Mouse (Mus musculus): ENCODE measurements around the gene Eif2b2. TPM values are rescaled to one million over a fixed set of nuclear protein-coding genes. Genes with fewer than 3 reads are reported as not detected.

The Eif2b2 gene
- polyA plus RNA-seq, 1 experiment = not detected

DNA sequence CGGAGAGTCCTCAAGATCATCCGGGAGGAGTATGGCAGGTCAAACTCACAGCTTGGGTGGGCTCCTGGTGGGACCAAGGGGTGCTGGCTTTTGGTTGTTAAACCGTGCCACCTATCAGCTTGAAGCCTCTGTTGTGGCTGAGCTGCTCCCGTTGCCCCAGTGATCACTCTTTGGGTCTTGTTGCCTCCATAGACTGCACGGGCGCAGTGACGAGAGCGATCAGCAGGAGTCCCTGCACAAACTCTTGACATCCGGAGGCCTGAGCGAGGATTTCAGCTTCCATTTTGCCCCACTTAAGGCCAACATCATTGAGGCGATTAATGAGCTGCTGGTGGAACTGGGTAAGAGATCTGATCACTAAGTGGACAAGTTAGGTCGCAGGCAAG is 617 bp downstream of the Eif2b2 start:
- Histone ChIP-seq H3K27ac (ENCODE audit: insufficient read depth, low read depth, low read length) (no peak overlapping the region; the same call in 1 of the 2 replicates), H3K4me1 (ENCODE audit: control insufficient read depth, insufficient read depth, low read length) (peaks cover 6% of the 10 kb centered on the region), H3K4me3 (ENCODE audit: insufficient read depth, low read depth, low read length) (peak overlapping the region; percentile 94)
- WGBS = 2% methylated on average over 12 of the region's 12 CpGs
- no peak for TF ChIP-seq POLR2A (IDR thresholded peaks at IDR 0.05; ENCODE audit: insufficient read depth, low read depth, low read length)
- TF ChIP-seq CTCF (IDR thresholded peaks at IDR 0.05; ENCODE audit: insufficient read depth, low read depth, low read length) = no peak

GRCm38 (mm10) chr12:85227227-85227626 is 7.9 kb downstream of the Eif2b2 start:
- no peak for TF ChIP-seq POLR2A (IDR thresholded peaks at IDR 0.05; ENCODE audit: insufficient read depth, low read depth, low read length)
- TF ChIP-seq CTCF (IDR thresholded peaks at IDR 0.05; ENCODE audit: insufficient read depth, low read depth, low read length) = no peak
- 59% methylated on average over 7 of the region's 7 CpGs for WGBS
- Histone ChIP-seq H3K27ac (ENCODE audit: insufficient read depth, low read depth, low read length) (no peak overlapping the region), H3K4me1 (ENCODE audit: control insufficient read depth, insufficient read depth, low read length) (peaks cover 8% of the 10 kb centered on the region), H3K4me3 (ENCODE audit: insufficient read depth, low read depth, low read length) (no peak overlapping the region)

DNA sequence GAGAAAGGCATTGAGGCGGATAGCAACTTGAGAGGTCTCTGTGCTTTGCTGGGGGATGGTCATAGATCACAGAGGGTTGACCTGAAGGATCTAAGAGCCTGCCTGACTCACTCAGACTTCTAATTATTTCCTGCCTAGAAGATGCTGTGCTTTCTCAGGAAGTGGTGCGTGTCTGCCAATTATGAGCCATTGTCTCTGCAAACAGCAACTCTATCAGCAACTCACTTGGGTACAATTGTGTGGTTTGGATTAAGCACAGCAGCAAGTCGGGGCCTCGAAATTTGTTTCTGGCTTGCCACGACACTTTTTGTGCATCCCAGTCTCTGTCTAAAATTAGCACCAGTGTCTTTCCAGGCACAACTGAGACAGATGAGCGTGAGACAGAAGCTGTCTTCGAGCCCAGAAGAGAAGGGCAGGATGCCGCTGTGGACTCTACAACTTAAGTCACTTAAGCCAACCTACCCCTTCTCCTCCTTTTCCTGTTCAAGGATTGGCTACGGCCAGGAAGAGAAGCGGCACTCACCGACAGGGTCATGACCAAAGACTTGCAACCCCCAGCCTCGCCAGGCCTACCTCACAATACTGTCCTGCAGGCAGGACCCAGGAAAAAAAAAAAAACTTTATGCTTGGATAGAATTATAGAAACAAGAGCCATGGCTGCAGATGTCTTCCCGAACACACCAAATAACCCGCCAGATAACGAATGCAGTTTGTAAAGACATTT is 8.8 kb downstream of the Eif2b2 start:
- Histone ChIP-seq H3K4me1 (ENCODE audit: control insufficient read depth, insufficient read depth, low read length) (peaks cover 8% of the 10 kb centered on the region), H3K4me3 (ENCODE audit: insufficient read depth, low read depth, low read length) (no peak overlapping the region), H3K27ac (ENCODE audit: insufficient read depth, low read depth, low read length) (peak overlapping the region; percentile 14; the same call in 1 of the 2 replicates)
- 47% methylated on average over 15 of the region's 15 CpGs for WGBS
- TF ChIP-seq POLR2A (IDR thresholded peaks at IDR 0.05; ENCODE audit: insufficient read depth, low read depth, low read length) (no peak), CTCF (IDR thresholded peaks at IDR 0.05; ENCODE audit: insufficient read depth, low read depth, low read length) (no peak)

DNA sequence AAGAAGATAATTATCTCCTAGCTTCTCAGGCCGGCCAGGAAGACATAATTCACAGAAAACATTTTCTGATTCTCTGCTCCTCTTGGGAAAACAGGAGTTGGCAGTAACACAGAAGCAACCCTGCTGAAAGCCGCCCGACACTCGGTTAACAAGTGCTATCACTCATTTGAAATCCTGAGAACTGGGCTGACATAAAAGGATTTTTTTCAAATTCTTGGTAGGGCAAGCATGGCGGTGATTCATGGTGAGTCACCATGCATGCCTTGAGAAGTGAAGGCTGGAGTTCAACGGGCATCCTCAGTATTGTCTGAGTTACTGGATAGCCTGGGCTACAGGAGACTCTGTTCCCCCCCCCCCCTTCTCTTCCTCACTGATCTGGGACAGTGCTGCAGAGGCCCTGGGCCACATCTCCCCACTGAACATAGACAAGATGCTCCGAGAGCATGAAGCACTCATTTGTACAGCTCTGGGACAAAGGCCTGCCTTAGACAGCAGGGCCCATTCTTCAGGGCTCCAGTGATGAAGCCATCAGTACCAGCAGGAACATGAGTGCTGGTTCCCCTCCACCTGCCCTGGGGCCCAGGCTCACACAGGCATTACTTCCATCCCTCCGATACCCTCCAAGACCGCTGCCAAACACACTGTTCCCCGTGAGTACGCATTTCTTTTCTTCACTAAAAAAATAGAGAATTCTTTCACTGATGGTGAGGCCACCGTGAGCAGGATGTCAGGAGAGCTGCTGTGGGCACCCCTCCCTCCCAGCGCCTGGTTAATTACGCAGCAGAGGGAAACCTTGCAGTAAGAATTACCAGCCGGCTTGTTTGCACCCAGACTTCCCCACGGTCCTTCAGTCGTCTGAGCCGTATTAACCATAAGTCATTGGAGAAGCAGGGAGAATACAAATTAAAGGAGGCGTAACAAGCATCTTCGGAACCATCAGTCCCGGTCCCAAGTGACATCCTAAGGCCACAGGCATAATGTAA is 14.4 kb downstream of the Eif2b2 start:
- H3K4me1 ChIP-seq (ENCODE audit: control insufficient read depth, insufficient read depth, low read length) = no peaks in the 10 kb centered on the region
- no peak overlapping the region for H3K4me3 ChIP-seq (ENCODE audit: insufficient read depth, low read depth, low read length)
- no peak overlapping the region for H3K27ac ChIP-seq (ENCODE audit: insufficient read depth, low read depth, low read length)
- TF ChIP-seq CTCF (IDR thresholded peaks at IDR 0.05; ENCODE audit: insufficient read depth, low read depth, low read length) (no peak), POLR2A (IDR thresholded peaks at IDR 0.05; ENCODE audit: insufficient read depth, low read depth, low read length) (no peak)
- WGBS = 59% methylated on average over 21 of the region's 21 CpGs

DNA sequence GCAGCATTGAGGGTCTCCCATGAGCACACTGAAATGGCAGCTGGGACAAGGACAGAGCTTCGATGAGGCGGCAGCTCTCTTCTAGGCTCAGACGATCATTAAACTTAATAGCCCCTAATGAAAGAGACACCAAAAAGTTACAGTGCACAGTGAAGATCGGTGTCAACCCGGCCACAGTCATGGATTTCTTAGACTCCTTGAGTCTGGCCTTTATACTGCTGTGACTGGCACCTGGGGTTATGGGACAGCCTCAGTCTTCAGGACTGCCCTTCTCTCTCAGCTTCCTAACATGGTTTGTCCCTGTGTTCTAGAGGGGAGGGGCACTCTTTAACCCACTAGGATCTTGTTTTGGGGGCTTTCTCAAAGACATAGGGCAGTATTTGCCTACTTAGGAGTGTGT is 18.3 kb downstream of the Eif2b2 start:
- Histone ChIP-seq H3K27ac (ENCODE audit: insufficient read depth, low read depth, low read length) (no peak overlapping the region), H3K4me1 (ENCODE audit: control insufficient read depth, insufficient read depth, low read length) (no peaks in the 10 kb centered on the region), H3K4me3 (ENCODE audit: insufficient read depth, low read depth, low read length) (no peak overlapping the region)
- WGBS = 89% methylated on average over 5 of the region's 5 CpGs
- TF ChIP-seq CTCF (IDR thresholded peaks at IDR 0.05; ENCODE audit: insufficient read depth, low read depth, low read length) (no peak), POLR2A (IDR thresholded peaks at IDR 0.05; ENCODE audit: insufficient read depth, low read depth, low read length) (no peak)

GRCm38 (mm10) chr12:85252083-85252482 is 32.8 kb downstream of the Eif2b2 start:
- TF ChIP-seq CTCF (IDR thresholded peaks at IDR 0.05; ENCODE audit: insufficient read depth, low read depth, low read length) = no peak
- no peak for TF ChIP-seq POLR2A (IDR thresholded peaks at IDR 0.05; ENCODE audit: insufficient read depth, low read depth, low read length)
- no peak overlapping the region for H3K27ac ChIP-seq (ENCODE audit: insufficient read depth, low read depth, low read length)
- WGBS = 88% methylated on average over 3 of the region's 3 CpGs
- H3K4me1 ChIP-seq (ENCODE audit: control insufficient read depth, insufficient read depth, low read length) = no peaks in the 10 kb centered on the region
- no peak overlapping the region for H3K4me3 ChIP-seq (ENCODE audit: insufficient read depth, low read depth, low read length)

GRCm38 (mm10) chr12:85256074-85256751 is 36.9 kb downstream of the Eif2b2 start:
- Histone ChIP-seq H3K4me3 (ENCODE audit: insufficient read depth, low read depth, low read length) (no peak overlapping the region), H3K4me1 (ENCODE audit: control insufficient read depth, insufficient read depth, low read length) (no peaks in the 10 kb centered on the region), H3K27ac (ENCODE audit: insufficient read depth, low read depth, low read length) (no peak overlapping the region)
- TF ChIP-seq POLR2A (IDR thresholded peaks at IDR 0.05; ENCODE audit: insufficient read depth, low read depth, low read length) (no peak), CTCF (IDR thresholded peaks at IDR 0.05; ENCODE audit: insufficient read depth, low read depth, low read length) (no peak)
- 81% methylated on average over 7 of the region's 7 CpGs for WGBS

DNA sequence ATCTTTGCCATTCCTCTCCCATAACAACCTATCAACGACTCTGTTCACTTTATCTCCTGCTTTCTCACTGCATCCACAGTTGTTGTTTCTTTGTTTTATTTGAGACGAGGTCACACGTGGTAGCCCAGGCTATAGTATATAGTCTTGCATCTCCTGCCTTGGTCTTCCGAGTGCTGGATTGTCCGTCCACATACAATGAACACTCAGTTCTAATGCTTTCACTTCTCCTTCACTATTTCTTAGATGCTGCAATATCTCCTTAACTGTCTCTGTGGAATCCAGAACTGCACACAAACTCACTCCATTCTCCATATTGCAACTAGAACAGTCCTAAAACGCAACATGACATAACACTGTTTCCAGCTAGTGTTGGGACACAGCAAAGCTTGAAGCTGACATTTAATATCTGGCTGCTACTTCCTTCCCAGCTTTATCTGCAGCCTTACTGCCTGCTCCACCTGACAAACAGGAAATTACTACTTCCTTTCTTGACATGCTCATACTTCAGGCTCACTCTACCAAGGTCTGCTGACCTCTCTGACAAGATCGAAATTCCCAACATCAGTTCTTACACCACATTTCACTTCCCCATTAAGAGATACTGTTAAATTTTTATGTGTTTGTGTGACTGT is 37.8 kb downstream of the Eif2b2 start:
- 87% methylated on average over 7 of the region's 7 CpGs for WGBS
- no peak overlapping the region for H3K27ac ChIP-seq (ENCODE audit: insufficient read depth, low read depth, low read length)
- TF ChIP-seq POLR2A (IDR thresholded peaks at IDR 0.05; ENCODE audit: insufficient read depth, low read depth, low read length) (no peak), CTCF (IDR thresholded peaks at IDR 0.05; ENCODE audit: insufficient read depth, low read depth, low read length) (no peak)

More for the DNA sequence above, 37.8 kb downstream of the Eif2b2 start:
- no peaks in the 10 kb centered on the region for H3K4me1 ChIP-seq (ENCODE audit: control insufficient read depth, insufficient read depth, low read length)
- H3K4me3 ChIP-seq (ENCODE audit: insufficient read depth, low read depth, low read length) = no peak overlapping the region
